Mouse (Mus musculus) olfactory bulb, adult 2 months (tissue): Measurements from ENCODE around the gene Astn1.

Source experiments
- CTCF ChIP-seq: fragments of 200-500 bp; IDR thresholded peaks from 2 replicates; pipeline ENCODE4 v1.5.1; 2012; ENCODE audit warnings: low read depth, mild to moderate bottlenecking, low read length, moderate library complexity; ENCODE audit not compliant: insufficient read depth
- POLR2A ChIP-seq: fragments of 200-500 bp; IDR thresholded peaks from 2 replicates; pipeline ENCODE4 v1.6.1; 2012; ENCODE audit warnings: mild to moderate bottlenecking, low read depth, low read length, moderate library complexity; ENCODE audit not compliant: insufficient read depth

GRCm38 (mm10) chr1:158548319-158548718 is 186.2 kb downstream of the Astn1 start:
- TF ChIP-seq CTCF (no peak), POLR2A (no peak)
